Mouse (Mus musculus) adrenal gland, postnatal 14 days (tissue): ENCODE data around the gene Trarg1. TPM values are rescaled to one million over a fixed set of nuclear protein-coding genes. Genes with fewer than 3 reads are reported as not detected.

Source experiments
- total RNA-seq: library from RNA; stranded (reverse); gene quantifications from 2 replicates; pipeline ENCODE4 v1.2.3, GENCODE M21; 2021

Trarg1 gene
- total RNA-seq, 1 experiment from 2014 or later: 75.9 TPM

Other genes with a start within 250 kb of the Trarg1 start
- gene Abr, start 57.5 kb upstream of the Trarg1 start, total RNA-seq: 44.2 and 49.0 TPM in 2 replicates
- not detected in 2 replicates for gene Bhlha9, start 7.3 kb upstream of the Trarg1 start, total RNA-seq
- gene Gosr1, start 83.8 kb downstream of the Trarg1 start, total RNA-seq: 64.2 and 67.3 TPM in 2 replicates
- 43.5 and 45.8 TPM in 2 replicates for gene Cpd, start 167.2 kb downstream of the Trarg1 start, total RNA-seq
- gene Tmigd1, start 222.4 kb downstream of the Trarg1 start, total RNA-seq: 0.78 and 1.3 TPM in 2 replicates
- 54.2 and 56.1 TPM in 2 replicates for gene Blmh, start 245.0 kb downstream of the Trarg1 start, total RNA-seq